Mouse (Mus musculus): ENCODE data around the gene Pyy.
A peak's percentile ranks its signal among the peaks of the same experiment; 100 is the strongest.

Pyy gene

DNA sequence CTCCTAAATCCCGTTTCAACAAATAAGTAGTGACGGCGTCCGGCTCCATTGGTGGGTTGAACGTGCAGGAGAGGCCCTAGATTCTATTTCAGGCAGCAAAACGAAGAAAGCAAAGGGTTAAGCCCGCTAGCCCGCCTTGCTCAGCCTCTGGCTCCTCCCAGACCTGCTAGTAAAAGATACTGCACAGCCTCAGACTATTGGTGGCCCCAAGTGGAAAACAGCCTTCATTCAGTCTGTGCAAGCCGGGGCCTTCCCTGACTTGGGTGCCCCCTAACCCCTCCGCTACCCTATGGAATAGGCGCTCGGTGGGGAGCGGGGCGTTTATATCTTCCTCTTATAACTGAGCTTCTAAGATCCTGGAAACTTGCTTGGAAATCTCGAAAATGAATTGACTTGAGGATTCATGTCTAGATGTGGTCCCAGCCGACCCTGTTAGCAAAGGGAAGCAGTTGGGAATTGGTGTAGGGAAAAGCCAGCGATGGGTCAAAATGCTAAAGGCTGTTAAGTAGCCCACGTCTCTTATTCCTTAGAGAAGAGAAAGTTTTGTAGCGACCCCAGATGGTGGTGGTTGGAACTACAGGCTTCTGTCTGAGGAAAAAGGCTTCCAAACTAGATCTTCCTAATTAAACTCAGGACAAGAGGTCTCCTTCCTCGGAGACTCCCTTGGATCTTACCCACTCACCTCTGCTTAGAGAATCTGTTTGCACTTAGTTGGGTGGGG is 18.4 kb downstream of the Pyy start:
- DNase-seq: peak; percentile 39 to 57

DNA sequence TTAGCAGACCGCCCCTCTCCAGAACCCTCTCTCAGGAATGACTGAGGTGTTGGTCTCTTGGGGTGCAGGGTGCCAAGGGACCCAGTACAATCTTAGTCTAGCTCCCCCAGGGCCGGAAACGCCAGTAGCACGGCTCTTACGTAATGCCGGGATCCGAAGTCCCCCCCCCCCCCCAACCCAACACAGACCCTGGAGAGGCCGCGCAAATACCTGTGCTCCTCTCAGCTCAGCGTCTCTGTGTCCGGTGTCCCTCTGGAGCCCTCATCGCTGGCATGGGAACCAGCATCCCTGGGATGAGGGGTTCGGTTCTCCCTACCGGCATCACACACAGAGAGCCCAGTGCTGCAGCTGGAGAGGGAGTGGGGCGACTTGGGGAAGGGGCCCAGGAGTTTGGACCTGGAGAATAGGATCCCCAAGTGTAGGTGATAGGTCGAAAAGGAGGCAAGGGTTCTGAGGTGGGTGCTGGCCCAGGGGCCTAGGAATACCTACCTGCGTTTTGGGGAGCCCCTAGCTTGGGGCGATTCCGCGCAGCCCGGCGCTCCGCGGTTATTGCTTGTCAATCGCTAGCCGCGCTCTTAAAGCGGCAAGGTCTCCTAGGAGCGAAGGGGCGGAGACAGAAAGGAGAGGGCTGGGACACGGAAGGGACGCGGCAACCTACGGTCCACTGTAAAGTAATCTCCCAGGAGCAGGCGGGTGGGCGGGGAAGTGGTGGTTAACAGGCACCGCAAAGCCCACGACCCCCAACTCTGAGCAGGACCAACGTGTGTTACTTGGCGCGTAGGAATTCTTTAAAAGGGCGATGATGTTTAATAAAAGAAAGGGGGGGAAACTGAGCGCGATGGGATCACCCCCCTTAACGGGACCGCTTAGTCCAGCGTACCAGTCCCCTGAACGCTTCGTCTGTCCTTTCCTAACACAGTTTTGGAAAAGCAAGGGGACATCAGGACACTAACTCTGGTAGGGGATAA is 19.4 kb downstream of the Pyy start, which contains the start of gene Mpp2:
Mpp2 (minus strand) TSS at position 585 of the 968 bp plus-strand sequence.
- peak; percentile 50 to 51 for DNase-seq

DNA sequence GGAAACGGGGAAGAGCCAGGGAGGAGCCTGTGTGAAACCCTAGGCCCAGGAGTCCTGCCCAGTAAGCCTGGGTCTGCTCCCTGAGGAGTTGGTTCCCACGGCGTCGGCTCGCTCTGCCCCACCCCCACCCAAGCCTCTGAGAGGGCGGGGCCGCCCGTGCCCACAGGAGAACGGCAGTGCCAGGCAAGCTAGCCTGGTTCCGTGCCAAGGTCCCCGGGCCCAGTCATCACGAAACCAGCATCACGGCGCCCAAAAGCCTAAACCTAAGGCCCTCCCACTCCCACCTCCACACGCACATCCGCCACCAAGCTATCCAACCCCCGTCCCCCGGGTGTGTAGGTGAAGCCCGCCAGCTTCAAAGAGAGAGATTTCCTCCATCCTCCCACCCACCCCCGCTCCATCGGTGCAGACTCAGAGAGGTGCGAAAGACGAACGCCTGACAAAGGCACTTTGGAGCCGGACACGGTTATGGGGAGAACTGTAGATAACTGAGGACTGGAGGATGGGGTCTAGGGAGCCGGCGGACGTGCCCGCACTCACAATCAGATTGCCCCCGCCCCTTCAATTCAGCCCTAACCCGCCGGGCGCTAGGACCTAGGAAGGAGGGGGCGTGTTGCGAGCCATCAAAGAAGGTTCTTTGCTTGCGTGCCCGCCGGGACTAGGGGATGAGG is 20.4 kb downstream of the Pyy start:
- DNase-seq: peak; percentile 42 to 43

DNA sequence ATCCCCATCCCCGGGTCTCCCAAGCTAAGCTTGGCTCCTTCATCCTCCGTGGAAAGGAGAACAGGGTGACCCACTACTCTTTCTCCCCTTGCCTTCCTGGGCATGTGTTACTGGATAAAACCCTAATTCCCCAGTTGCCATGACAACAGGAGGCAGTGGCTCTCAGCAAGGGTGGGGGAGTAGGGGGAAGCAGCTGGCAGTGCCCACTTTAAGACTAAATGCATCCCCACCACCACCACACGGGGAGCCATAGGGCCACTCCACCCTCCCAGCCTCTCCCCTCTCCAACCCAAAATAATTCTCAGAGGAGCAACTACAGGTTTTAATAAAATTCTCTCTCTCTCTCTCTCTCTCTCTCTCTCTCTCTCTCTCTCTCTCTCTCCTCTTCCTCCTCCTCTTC is 21.3 kb downstream of the Pyy start:
- no peak for DNase-seq

DNA sequence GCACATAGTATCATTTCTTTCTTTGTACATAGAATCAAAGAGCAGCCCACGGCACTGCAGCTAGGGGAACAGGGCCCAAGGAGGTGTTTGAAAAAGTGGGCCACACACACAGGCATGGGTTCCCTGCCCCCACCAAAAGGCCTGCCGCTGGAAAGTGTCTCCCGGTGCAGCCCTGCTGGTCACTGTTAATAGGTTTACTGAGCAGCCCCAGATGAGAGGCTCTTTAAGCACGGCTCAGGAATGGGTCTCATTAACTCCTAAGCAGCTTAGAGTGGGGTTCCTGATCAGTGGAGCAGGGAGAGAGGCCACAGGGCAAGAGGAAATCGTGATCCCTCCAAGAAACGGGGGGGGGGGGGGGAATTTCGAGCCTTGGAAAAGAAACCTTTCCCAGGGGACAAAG is 23.5 kb downstream of the Pyy start:
- DNase-seq: peak in 1 of 2 experiments; percentile 31

DNA sequence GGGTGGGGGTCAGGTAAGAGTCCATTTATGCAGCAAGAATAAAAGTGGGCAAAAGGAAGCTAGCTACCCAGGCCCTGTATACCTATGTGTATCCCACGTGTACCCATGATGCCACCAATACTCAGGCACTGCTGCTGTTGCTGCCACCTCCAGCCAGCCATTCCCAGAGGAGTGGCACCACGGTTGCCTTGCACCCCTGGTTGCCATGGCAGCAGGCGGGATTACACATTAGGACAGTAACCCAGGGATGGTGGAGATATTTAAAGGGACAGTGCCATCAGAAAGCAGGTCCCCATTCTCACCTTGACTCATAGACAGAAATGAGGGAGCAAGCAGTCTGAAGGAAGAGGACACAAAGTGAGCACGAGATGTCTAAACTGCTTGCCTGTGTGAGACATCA is 24.4 kb downstream of the Pyy start:
- no peak for DNase-seq

DNA sequence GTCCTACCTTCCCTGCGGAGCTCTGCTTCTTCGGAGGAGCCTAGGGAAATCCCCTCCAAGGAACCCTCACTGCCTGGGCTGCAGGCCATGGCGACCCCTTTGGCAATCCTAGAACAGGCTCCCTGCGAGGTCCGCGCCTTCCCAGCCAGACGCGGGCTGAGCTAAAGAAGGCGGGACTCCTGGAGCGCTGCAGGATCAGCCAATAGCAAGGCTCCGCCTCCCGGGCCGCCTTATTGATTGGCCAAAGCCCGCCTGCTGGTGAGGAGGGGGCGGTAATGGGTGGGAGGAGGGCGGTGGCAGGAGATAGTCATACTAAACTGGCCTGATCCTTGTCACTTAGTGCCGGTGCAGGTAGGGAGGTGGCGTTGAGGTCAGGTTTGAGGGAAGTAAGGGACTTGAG is 25.3 kb downstream of the Pyy start:
- peak in 1 of 2 experiments; percentile 32 for DNase-seq

DNA sequence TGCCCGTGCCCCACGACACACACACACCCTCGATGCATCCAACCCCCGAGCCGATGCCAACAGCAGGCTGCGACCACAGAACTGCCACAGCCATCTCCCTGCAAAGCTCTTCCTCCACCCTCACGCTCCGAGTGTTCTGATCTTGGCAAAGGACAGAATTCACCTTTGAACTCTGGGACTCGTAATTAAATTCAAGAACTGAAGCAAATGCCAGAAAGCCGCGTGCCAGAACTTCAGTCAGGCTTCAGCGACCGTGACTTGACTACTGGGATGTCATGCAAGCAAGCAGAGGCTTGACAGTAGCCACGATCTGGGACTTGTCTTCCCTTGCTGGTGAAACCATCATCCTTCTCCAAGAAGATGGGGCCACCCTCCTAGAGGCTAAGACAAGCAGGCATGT is 33.9 kb downstream of the Pyy start:
- peak; percentile 55 to 65 for DNase-seq

DNA sequence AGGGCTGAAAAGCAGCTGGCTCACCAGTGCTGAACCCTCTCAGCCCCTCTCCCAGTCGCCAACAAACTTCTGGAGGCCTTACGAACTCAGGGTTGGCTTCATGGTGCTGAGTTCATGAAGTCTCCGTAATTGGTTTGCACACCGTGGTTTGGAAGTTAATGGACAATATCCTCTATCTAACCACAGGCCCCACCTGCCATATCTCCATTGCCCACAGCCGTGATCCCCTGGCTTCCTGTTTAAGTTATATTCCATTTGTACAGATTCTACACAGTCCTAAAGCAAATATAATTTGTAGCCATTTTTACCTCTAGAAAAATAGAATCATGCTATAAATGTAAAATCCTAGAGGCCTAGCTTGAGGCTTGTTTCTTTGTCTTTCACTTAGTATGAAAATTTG is 34.9 kb downstream of the Pyy start:
- DNase-seq: no peak

DNA sequence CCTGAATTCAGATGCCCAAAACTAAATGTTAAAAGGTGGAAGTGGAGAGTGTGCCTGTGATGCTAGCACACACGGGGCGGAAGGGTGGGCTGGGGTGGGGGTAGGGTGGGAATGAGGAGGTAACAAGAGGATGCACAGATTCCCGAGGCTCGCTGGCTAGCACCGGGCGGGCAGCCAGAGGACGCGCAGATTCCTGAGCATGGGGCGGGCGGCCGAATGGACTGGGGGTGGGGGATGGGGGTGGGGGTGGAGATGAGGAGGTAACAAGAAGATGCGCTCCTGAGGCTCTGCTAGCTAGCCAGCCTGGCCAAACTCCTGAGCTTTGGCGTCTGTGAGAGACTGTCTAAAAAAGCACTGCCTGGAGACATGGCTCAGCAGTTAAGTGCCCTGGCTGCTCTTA is 37.2 kb downstream of the Pyy start:
- no peak for DNase-seq

DNA sequence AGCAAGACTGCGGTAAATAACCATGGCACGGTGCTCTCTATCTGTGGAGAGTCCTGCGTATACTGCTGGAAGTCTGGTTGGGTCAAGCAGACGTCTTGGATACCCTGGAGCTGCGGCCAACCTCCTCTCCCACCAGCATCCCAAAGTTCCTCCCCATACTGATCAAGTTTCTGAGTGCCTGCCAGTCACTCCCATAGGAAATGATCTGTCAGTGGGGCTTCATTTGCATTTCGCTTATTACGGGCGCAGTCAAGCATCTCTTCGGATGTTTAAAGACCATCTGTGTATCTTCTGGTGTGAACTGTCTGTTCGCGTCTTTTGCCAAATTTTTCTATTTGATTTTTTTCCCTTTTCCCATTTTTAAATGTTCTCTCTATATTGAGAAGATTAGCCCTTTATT is 38.0 kb downstream of the Pyy start:
- DNase-seq: no peak

DNA sequence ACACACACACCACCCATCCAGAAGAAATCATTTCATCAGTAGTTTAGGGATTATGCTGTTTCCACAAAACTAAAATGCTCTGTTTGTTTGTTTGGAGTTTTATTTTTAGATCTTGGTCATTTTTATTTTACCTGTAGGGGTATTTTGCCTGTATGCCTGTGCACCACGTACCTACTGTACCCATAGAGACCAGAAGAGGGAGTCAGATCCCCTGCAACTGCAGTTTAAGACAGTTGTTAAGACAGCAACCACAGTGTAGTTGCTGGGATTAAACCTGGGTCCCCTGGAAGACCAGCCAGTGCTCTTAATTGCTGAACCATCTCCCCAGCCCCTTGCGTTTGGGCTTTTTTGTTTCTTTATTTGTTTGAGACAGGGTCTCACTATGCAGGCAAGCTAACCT is 38.7 kb downstream of the Pyy start:
- DNase-seq: no peak

DNA sequence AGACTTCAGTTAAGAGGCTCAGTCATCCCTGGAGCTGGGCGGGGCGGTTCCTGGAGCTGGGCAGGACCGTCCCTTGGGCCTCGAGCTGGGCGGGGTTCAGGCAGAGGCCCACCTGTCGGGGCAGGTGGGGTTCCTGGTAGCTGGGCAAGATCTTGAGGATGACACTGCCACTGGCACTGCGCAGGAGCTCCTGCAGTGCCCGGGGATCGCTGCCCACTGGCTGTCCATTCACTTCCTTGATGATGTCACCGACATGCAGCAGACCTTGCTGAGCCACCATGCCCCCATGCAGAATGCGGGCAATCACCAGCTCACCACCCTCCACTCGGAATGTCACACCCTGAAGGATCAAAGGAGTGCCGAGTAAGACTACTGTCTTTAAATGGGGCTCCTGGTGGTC is 44.6 kb downstream of the Pyy start:
- DNase-seq: no peak

DNA sequence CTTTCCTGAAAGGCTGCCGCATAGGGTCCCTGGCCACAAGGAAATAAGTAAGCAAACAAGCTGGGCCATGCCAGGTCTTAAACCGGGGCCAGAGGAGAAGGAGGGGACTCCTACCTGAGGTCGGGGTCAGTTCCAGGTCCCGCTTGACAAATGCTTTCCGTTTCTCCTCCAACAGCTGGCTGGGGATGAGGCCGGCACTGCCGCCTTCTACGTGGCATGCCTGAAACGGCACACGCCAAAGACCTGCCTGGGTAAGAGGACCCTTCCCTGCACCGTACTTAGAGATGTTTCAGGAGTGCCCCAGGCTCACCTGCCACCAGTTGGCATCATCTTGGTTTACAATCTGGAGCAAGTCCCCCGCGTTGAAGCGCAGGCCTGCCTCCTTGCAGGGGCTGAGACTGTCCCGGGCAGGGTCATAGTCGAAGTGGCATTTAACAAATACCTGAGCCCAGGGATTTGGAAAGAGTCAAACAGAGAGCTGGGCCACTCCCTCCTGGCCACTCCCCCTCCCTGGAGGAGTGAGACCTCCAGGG is 45.6 kb downstream of the Pyy start:
- no peak for DNase-seq

DNA sequence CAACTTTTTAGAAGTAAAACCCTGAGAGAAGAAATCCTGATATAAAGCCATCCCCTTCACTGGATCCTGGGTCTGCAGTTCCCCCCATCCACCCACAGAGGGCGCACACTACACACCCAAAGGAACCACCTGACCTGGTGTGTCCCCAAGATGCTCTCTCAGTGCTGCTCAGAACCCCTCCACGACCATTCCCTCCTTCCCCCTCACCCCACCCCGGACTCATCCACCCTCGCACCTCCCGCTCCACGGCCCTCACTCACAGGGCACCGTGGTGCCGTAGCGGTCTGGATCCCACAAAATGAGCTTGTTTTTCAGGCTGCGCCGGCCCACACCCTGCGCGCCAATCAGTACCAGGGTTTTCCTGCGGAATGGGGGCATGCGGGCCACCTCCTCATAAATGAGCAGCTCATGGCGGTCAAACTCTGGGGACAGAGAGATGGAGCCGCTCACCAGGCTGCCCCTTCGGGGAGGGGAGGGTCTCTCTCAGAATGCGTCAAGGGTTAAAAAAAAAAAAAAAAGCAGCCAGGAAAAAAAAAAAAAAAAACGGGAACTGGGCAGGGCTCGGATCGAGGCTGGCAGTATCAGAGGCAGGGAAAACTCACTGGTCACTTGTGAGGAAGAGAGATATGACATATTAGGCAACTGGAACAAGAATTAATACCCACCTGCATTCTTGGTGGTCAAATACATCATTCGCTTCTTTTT is 46.2 kb downstream of the Pyy start:
- peak; percentile 57 to 77 for DNase-seq

All from kidney, adult 8-10 months (tissue).